Mouse (Mus musculus): ENCODE results near the gene Krtap29-1. TPM values are rescaled to one million over a fixed set of nuclear protein-coding genes. Genes with fewer than 3 reads are reported as not detected.

Krtap29-1 gene
- not detected in 2 replicates for polyA plus RNA-seq (2012; rRNA removed)

DNA sequence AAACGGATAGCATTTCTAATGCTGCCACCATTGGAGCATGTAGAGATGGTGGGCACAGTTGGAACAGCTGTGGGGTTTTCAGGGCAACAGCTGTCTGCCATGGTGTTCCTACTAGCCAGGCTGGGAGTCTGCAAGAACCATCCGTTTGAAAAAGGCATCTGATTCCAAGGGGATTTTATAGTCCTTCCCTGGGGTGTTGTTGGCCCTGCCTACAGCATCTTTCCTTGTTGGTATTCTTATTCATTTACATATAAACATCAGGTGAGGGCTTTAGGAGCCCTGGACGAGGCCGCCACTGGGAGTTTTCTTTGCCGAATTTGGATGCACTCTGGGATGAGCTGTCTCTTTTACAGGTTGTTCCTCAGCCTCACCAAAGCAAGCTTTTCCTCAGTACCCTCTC lies at the start of gene Krtap29-1:
Gene Krtap29-1 (minus strand): TSS at position 101 of the 400 bp plus-strand sequence.
- TF ChIP-seq POLR2A (IDR thresholded peaks at IDR 0.05; ENCODE audit: extremely low read depth, insufficient read depth, low read length) (no peak), CTCF (IDR thresholded peaks at IDR 0.05; ENCODE audit: extremely low read depth, insufficient read depth, low read length) (no peak)
- Histone ChIP-seq H3K4me1 (ENCODE audit: control insufficient read depth, insufficient read depth, low read length) (no peaks in the 10 kb centered on the region), H3K27ac (ENCODE audit: insufficient read depth, low read length) (no peak within 1 kb of the TSS), H3K4me3 (ENCODE audit: insufficient read depth, low read length) (no peak within 1 kb of the TSS)

GRCm38 (mm10) chr11:100021438-100021837 lies 42.6 kb upstream of the Krtap29-1 start:
- Histone ChIP-seq H3K27ac (ENCODE audit: insufficient read depth, low read length) (no peak overlapping the region), H3K4me1 (ENCODE audit: control insufficient read depth, insufficient read depth, low read length) (no peaks in the 10 kb centered on the region; the same call in 1 of the 2 replicates), H3K4me3 (ENCODE audit: insufficient read depth, low read length) (no peak overlapping the region)
- TF ChIP-seq POLR2A (IDR thresholded peaks at IDR 0.05; ENCODE audit: extremely low read depth, insufficient read depth, low read length), result no peak

DNA sequence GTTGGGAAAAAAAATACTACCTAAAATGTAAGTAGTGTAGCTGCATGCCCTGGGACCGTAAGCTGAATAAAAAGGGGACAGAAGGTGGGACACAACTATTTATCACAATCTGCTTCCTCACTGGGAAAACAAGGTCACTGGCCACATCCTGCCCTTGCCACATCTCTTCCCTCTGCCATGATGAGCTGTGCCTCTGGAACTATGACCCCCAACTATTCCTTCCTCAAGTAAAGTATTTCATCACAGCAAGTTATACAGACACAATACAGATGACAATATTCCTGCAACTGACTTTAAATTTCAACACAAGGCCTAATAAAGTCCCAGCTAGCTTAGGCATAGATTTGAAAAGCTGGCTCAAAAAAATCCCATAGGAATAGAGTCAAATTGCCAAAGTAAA lies 40.6 kb upstream of the Krtap29-1 start:
- Histone ChIP-seq H3K4me3 (ENCODE audit: insufficient read depth, low read length) (no peak overlapping the region), H3K4me1 (ENCODE audit: control insufficient read depth, insufficient read depth, low read length) (no peaks in the 10 kb centered on the region; the same call in 1 of the 2 replicates), H3K27ac (ENCODE audit: insufficient read depth, low read length) (no peak overlapping the region)
- TF ChIP-seq POLR2A (IDR thresholded peaks at IDR 0.05; ENCODE audit: extremely low read depth, insufficient read depth, low read length) (no peak), CTCF (IDR thresholded peaks at IDR 0.05; ENCODE audit: extremely low read depth, insufficient read depth, low read length) (no peak)

DNA sequence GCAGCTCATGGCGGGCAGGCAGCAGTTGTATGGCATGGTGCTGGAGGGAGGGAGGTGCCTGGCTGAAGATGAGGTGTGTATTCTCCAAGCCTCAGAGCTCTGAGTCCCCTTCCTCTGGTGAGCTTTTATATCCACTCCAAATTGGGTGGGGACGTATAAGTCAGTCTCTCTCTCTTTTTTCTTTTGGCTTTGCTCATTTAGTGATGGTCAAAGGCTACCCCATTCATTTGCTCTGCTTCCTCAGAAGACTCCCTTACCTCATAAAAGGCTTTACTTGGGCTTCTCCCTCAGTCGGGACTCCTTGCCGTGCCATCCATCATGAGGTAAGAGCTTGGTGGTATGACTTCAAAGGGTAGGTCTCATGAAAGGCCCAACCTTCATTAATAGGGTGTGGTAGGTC lies 37.3 kb upstream of the Krtap29-1 start, which contains the start of gene Krt33a:
Gene Krt33a (minus strand): TSS at position 101 of the 400 bp plus-strand sequence.
- no peaks in the 10 kb centered on the region; the same call in 1 of the 2 replicates for H3K4me1 ChIP-seq (ENCODE audit: control insufficient read depth, insufficient read depth, low read length)
- TF ChIP-seq CTCF (IDR thresholded peaks at IDR 0.05; ENCODE audit: extremely low read depth, insufficient read depth, low read length), result no peak
- TF ChIP-seq POLR2A (IDR thresholded peaks at IDR 0.05; ENCODE audit: extremely low read depth, insufficient read depth, low read length), result no peak

GRCm38 (mm10) chr11:100013691-100014171 lies 34.9 kb upstream of the Krtap29-1 start:
- Histone ChIP-seq H3K27ac (ENCODE audit: insufficient read depth, low read length) (no peak overlapping the region), H3K4me3 (ENCODE audit: insufficient read depth, low read length) (no peak overlapping the region), H3K4me1 (ENCODE audit: control insufficient read depth, insufficient read depth, low read length) (no peaks in the 10 kb centered on the region)
- TF ChIP-seq POLR2A (IDR thresholded peaks at IDR 0.05; ENCODE audit: extremely low read depth, insufficient read depth, low read length) (no peak), CTCF (IDR thresholded peaks at IDR 0.05; ENCODE audit: extremely low read depth, insufficient read depth, low read length) (no peak)

More for the DNA sequence above, 37.3 kb upstream of the Krtap29-1 start, which contains the start of gene Krt33a:
- Histone ChIP-seq H3K27ac (ENCODE audit: insufficient read depth, low read length) (no peak within 1 kb of the TSS), H3K4me3 (ENCODE audit: insufficient read depth, low read length) (no peak within 1 kb of the TSS)

DNA sequence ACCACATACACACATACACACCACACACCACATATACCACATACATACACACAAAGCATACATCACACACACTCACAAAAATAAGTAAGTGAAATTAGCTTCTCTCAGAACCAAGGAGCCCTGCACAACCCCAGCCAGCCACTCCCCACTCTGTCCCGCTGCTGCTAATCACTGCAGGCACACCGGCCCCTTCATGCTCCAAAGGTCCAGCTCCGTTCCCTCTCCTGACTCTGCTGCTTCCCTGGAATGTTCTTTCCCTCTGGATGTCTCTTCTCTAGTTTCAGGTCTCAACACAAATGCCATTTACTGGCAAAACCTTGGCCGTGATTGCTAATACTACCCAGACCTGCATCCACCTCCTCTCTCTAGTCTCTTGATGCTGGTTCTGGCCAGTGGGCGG lies 31.8 kb upstream of the Krtap29-1 start:
- TF ChIP-seq POLR2A (IDR thresholded peaks at IDR 0.05; ENCODE audit: extremely low read depth, insufficient read depth, low read length), result no peak
- TF ChIP-seq CTCF (IDR thresholded peaks at IDR 0.05; ENCODE audit: extremely low read depth, insufficient read depth, low read length), result no peak
- H3K4me1 ChIP-seq (ENCODE audit: control insufficient read depth, insufficient read depth, low read length), result no peaks in the 10 kb centered on the region

GRCm38 (mm10) chr11:100008336-100008735 lies 29.5 kb upstream of the Krtap29-1 start:
- Histone ChIP-seq H3K4me3 (ENCODE audit: insufficient read depth, low read length) (no peak overlapping the region), H3K27ac (ENCODE audit: insufficient read depth, low read length) (no peak overlapping the region), H3K4me1 (ENCODE audit: control insufficient read depth, insufficient read depth, low read length) (no peaks in the 10 kb centered on the region)
- no peak for TF ChIP-seq POLR2A (IDR thresholded peaks at IDR 0.05; ENCODE audit: extremely low read depth, insufficient read depth, low read length)
- no peak for TF ChIP-seq CTCF (IDR thresholded peaks at IDR 0.05; ENCODE audit: extremely low read depth, insufficient read depth, low read length)

More for the DNA sequence above, 31.8 kb upstream of the Krtap29-1 start:
- H3K4me3 ChIP-seq (ENCODE audit: insufficient read depth, low read length), result no peak overlapping the region
- no peak overlapping the region for H3K27ac ChIP-seq (ENCODE audit: insufficient read depth, low read length)

- H3K4me3 ChIP-seq (ENCODE audit: insufficient read depth, low read length), result no peak overlapping the region
- TF ChIP-seq CTCF (IDR thresholded peaks at IDR 0.05; ENCODE audit: extremely low read depth, insufficient read depth, low read length) (no peak), POLR2A (IDR thresholded peaks at IDR 0.05; ENCODE audit: extremely low read depth, insufficient read depth, low read length) (no peak)
- H3K4me1 ChIP-seq (ENCODE audit: control insufficient read depth, insufficient read depth, low read length), result no peaks in the 10 kb centered on the region
These were observed 27.8 kb upstream of the Krtap29-1 start for GRCm38 (mm10) chr11:100006624-100007023.

DNA sequence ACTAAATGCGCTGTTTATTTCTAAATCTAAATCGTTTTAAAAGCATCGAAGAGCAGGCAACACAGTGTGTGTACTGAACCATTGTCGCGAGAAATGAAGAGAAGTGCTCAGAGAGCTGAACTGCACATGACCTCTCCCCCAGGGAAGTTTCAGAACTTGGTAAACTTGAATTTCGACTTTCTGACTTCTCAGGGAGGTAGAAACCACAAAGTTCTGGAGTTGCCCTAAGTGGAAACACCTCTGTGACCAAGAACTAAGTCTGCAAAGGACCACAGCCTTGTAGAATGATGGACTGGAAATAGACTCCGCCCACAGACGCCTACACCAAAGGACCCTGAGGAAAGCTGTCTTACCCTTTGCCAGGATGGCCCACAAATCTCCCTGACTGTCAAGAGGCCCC lies 27.1 kb upstream of the Krtap29-1 start:
- TF ChIP-seq POLR2A (IDR thresholded peaks at IDR 0.05; ENCODE audit: extremely low read depth, insufficient read depth, low read length), result no peak
- no peak for TF ChIP-seq CTCF (IDR thresholded peaks at IDR 0.05; ENCODE audit: extremely low read depth, insufficient read depth, low read length)
- no peak overlapping the region for H3K27ac ChIP-seq (ENCODE audit: insufficient read depth, low read length)

More at GRCm38 (mm10) chr11:100006624-100007023, 27.8 kb upstream of the Krtap29-1 start:
- no peak overlapping the region for H3K27ac ChIP-seq (ENCODE audit: insufficient read depth, low read length)

GRCm38 (mm10) chr11:100004846-100005245 lies 26.0 kb upstream of the Krtap29-1 start:
- no peak overlapping the region for H3K4me3 ChIP-seq (ENCODE audit: insufficient read depth, low read length)
- no peak overlapping the region for H3K27ac ChIP-seq (ENCODE audit: insufficient read depth, low read length)
- no peak for TF ChIP-seq POLR2A (IDR thresholded peaks at IDR 0.05; ENCODE audit: extremely low read depth, insufficient read depth, low read length)
- TF ChIP-seq CTCF (IDR thresholded peaks at IDR 0.05; ENCODE audit: extremely low read depth, insufficient read depth, low read length), result peak; percentile 71
- no peaks in the 10 kb centered on the region for H3K4me1 ChIP-seq (ENCODE audit: control insufficient read depth, insufficient read depth, low read length)

More for the DNA sequence above, 27.1 kb upstream of the Krtap29-1 start:
- H3K4me1 ChIP-seq (ENCODE audit: control insufficient read depth, insufficient read depth, low read length), result no peaks in the 10 kb centered on the region
- H3K4me3 ChIP-seq (ENCODE audit: insufficient read depth, low read length), result no peak overlapping the region
